Mouse (Mus musculus) forebrain, embryonic 11.5 days (tissue): Measurements from ENCODE around the gene Atp2b2. TPM values are rescaled to one million over a fixed set of nuclear protein-coding genes. Genes with fewer than 3 reads are reported as not detected.

Experiments used
- ATAC-seq: fragments of 200-750 bp; cut with Nextera tagmentation; replicated peaks from 2 replicates; pipeline ENCODE4 v1.8.0; 2017; ENCODE audit warnings: moderate TSS enrichment; ENCODE audit not compliant: low FRiP score
- DNase-seq: peaks from one replicate; pipeline ENCODE4 v3.0.0-alpha.2; 2017; ENCODE audit warnings: low spot score
- H3K27ac ChIP-seq: fragments of 300-500 bp; sonication (generic); 2 replicates; pipeline ENCODE4 v1.5.1; 2014; ENCODE audit warnings: low read depth, low read length
- H3K27me3 ChIP-seq: fragments of 300-500 bp; sonication (generic); 2 replicates; pipeline ENCODE4 v1.6.1; 2014; ENCODE audit warnings: mild to moderate bottlenecking, low read length, mixed read lengths; ENCODE audit not compliant: control insufficient read depth, insufficient read depth
- H3K36me3 ChIP-seq: fragments of 300-500 bp; sonication (generic); 2 replicates; pipeline ENCODE4 v1.6.1; 2014; ENCODE audit warnings: mild to moderate bottlenecking, low read length, moderate library complexity, mixed read lengths; ENCODE audit not compliant: control insufficient read depth, insufficient read depth
- H3K4me1 ChIP-seq: fragments of 300-500 bp; sonication (generic); replicated peaks from 2 replicates; pipeline ENCODE4 v1.6.1; 2014; ENCODE audit warnings: low read length, mixed read lengths; ENCODE audit not compliant: control insufficient read depth, insufficient read depth
- H3K4me2 ChIP-seq: fragments of 300-500 bp; sonication (generic); 2 replicates; pipeline ENCODE4 v1.6.1; 2014; ENCODE audit warnings: low read depth, mild to moderate bottlenecking, low read length, moderate library complexity, mixed read lengths; ENCODE audit not compliant: severe bottlenecking
- H3K4me3 ChIP-seq: fragments of 300-500 bp; sonication (generic); 2 replicates; pipeline ENCODE4 v1.5.1; 2014; ENCODE audit warnings: low read depth, low read length
- H3K9ac ChIP-seq: fragments of 300-500 bp; sonication (generic); 2 replicates; pipeline ENCODE4 v1.6.1; 2014; ENCODE audit warnings: low read length
- H3K9me3 ChIP-seq: fragments of 300-500 bp; sonication (generic); 2 replicates; pipeline ENCODE4 v1.6.1; 2016; ENCODE audit warnings: low read length, mixed read lengths; ENCODE audit not compliant: control insufficient read depth
- WGBS: fragments of 180-500 bp; shearing (Covaris S2); extraction: QIAGEN DNeasy Blood & Tissue Kit; methylation state at CpG from one replicate; pipeline ENCODE4 v1.1.7; 2014; 5-methylcytosine and 5-hydroxymethylcytosine counted together
- polyA plus RNA-seq: library from polyadenylated mRNA; unstranded; fragments of >200 nt; fragmentation: Nextera tagmentation; extraction: Ambion mirVana; gene quantifications from 2 replicates; pipeline ENCODE4 v1.2.1, GENCODE M21; 2014

The Atp2b2 gene
- polyA plus RNA-seq, 1 experiment from 2014 or later, result 2.5 TPM

DNA sequence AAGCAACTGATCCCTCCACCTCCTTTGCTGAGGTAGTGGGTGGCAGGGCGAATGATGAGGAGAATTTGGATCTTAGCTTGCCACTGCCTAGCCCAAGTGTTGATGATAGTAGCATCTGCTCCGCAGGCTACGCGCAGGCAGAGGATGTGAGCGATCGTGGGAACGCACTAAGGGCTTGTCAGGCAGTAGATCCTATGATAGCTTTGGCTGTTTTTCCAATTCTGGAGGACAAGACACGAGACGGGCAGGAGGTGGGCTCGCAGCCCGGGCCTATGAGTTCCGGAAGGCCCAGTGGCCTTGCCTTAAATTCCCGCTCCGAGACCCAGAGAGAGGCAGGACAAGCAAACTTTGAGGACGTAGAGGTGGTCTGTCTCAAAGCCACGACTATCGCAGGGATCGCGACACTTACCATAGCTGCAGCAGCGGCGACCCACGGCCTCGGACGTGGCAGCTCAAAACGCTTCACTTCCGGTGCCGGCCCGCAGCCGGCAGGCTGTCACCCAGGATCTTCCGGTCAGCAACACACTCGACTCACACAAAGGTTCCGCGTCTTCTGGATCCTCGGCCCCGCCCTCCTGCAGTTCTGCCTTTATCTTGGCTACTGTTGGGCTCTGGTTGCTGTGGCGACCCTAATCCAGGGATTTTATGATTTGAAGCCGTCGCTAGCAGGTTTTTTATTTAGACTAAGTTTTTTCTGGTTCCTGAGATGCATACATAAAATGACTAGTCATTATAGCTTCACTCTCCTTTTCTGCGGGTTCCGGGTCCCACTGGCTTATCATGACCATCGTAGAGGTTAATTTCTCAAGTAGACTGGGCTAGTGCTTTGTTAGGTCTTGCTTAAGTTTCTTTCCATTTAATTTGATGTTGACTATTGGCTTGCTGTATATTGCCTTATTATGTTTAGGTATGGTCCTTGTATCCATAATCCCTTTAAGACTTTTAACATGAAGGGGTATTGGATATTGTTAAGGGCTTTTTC is 301.9 kb downstream of the Atp2b2 start, which contains the start of gene Sec13:
Sec13 (minus strand) TSS at position 508 of the 982 bp plus-strand sequence.
- Histone ChIP-seq H3K4me3 (peak within 1 kb of the TSS; percentile 75), H3K36me3 (no peaks in the 10 kb centered on the region; the same call in 1 of the 2 replicates), H3K27me3 (no peaks in the 10 kb centered on the region), H3K27ac (no peak within 1 kb of the TSS), H3K4me2 (peak within 1 kb of the TSS; percentile 69), H3K9ac (peak within 1 kb of the TSS; percentile 90), H3K9me3 (no peaks in the 10 kb centered on the region), H3K4me1 (no peaks in the 10 kb centered on the region; the same call in 1 of the 2 replicates)
- 7% methylated on average over 41 of the region's 41 CpGs for WGBS
- ATAC-seq (peak; percentile 90), DNase-seq (peak; percentile 93)

DNA sequence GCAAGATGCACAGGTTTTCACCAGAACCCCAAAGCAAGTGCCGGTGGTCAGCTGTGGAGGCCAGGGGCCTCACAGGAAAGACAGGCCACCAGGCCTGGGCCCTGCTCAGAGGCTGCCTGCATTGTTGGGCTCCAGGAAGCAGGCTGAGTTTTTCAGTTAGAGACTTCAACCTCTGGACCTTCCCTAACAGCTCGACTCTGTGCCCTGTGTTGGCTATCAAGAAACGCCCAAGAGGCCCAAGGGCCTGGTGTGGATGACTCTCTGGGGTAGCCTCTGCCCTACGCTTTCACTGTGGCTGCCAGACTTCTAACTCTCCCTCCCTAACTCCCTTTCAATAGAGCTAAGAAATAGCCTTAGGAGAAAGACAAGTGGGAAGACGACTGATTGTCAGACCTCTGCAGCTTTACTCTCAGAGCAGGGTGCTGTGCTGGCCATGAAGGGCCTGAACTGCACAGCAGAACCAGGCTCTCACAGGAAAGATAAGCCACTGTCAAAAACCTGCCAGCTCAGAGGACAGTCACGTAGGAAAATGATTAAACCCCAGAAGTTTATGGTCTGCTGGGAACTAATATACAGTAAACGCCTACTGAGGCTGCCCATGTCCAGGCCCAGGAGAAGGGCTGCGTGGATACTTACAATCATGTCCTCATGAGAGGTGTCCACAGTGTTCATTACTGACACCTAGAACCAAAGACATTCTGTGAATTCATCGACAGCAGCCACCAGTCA is 304.9 kb downstream of the Atp2b2 start:
- H3K27ac ChIP-seq, result no peak overlapping the region
- H3K4me3 ChIP-seq, result no peak overlapping the region
- no peaks in the 10 kb centered on the region; the same call in 1 of the 2 replicates for H3K4me1 ChIP-seq
- H3K4me2 ChIP-seq, result no peak overlapping the region
- no peaks in the 10 kb centered on the region for H3K27me3 ChIP-seq
- no peaks in the 10 kb centered on the region for H3K9me3 ChIP-seq
- H3K36me3 ChIP-seq, result no peaks in the 10 kb centered on the region; the same call in 1 of the 2 replicates
- ATAC-seq, result no peak
- WGBS, result 89% methylated on average over 9 of the region's 9 CpGs
- no peak for DNase-seq
- H3K9ac ChIP-seq, result no peak overlapping the region

GRCm38 (mm10) chr6:113731296-113731695 is 311.1 kb downstream of the Atp2b2 start:
- H3K9me3 ChIP-seq, result no peaks in the 10 kb centered on the region
- H3K36me3 ChIP-seq, result peaks cover 8% of the 10 kb centered on the region
- ATAC-seq (no peak), DNase-seq (no peak)
- no peaks in the 10 kb centered on the region for H3K4me1 ChIP-seq
- H3K27ac ChIP-seq, result no peak overlapping the region
- H3K4me2 ChIP-seq, result no peak overlapping the region
- WGBS, result 96% methylated on average over 3 of the region's 3 CpGs
- no peak overlapping the region for H3K4me3 ChIP-seq
- no peaks in the 10 kb centered on the region for H3K27me3 ChIP-seq
- H3K9ac ChIP-seq, result no peak overlapping the region

DNA sequence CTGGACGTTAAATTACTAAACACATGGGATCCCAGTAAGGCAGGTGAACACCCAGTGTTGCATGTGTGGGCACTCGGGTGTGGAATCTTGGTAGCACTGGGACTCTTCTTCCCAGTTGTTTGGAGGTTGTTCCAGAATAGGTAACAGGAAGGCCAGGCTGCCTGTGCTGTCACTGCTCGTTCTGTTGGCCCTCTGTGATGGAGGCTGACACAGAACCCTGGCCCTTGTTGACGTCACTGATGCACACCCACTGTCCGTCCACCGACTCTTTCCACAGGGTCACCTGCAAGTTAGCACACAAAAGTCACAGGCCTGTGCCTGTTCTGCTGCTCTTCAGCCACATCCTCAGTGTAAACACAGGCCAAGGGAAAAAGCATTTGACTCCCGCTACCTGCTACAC is 314.2 kb downstream of the Atp2b2 start:
- H3K4me3 ChIP-seq, result no peak overlapping the region
- ATAC-seq (no peak), DNase-seq (no peak)
- H3K27ac ChIP-seq, result no peak overlapping the region
- no peak overlapping the region for H3K9ac ChIP-seq
- 91% methylated on average over 7 of the region's 7 CpGs for WGBS
- H3K4me1 ChIP-seq, result no peaks in the 10 kb centered on the region
- H3K36me3 ChIP-seq, result peaks cover 8% of the 10 kb centered on the region
- H3K9me3 ChIP-seq, result no peaks in the 10 kb centered on the region
- no peaks in the 10 kb centered on the region for H3K27me3 ChIP-seq
- no peak overlapping the region for H3K4me2 ChIP-seq

DNA sequence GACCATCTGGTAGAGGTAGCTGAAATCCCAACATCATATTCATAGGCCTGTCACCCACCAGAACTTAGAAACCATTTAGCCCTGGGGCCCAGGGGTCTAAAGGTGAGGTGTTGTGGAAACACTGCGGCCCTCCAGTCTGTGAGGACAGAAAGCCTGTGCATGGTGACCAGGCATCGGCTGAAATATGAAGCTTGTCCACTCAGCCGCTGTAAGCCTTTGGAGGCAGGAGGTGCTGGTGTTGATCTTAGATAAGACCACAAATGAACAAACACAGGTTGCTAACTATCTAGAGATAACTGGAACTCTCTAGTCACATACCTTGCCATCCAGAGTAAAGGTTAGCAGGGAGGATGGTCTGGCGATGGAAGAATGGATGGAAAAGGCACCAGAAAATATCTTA is 321.4 kb downstream of the Atp2b2 start:
- no peaks in the 10 kb centered on the region for H3K36me3 ChIP-seq
- no peak overlapping the region for H3K27ac ChIP-seq
- no peaks in the 10 kb centered on the region for H3K4me1 ChIP-seq
- no peaks in the 10 kb centered on the region for H3K27me3 ChIP-seq
- DNase-seq (no peak), ATAC-seq (no peak)
- H3K4me2 ChIP-seq, result no peak overlapping the region
- 93% methylated on average over 4 of the region's 4 CpGs for WGBS
- H3K4me3 ChIP-seq, result no peak overlapping the region
- H3K9me3 ChIP-seq, result no peaks in the 10 kb centered on the region
- H3K9ac ChIP-seq, result no peak overlapping the region

DNA sequence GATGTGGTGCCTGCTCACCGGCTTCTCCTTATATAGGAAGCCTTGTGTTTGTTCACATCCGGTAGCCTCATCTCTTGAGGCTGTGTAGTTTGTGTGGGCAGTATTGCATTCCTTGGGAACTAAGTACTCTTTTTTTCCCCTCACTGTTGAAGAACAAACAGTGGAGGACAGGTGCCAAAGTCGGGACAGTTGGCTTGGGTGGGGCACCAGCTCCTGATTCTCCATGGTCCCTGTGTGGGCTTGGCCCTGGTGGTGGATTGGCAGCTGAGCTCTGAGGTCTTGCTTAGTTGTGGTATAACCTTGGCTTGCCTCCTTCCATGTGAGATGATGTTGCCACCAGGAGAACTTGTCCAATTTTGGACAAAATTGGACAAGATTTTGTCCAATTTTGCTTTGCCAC is 322.5 kb downstream of the Atp2b2 start, which contains the start of gene Ghrl:
Ghrl (minus strand) TSS at position 3 of the 400 bp plus-strand sequence.
- H3K4me1 ChIP-seq, result no peaks in the 10 kb centered on the region
- H3K4me3 ChIP-seq, result no peak within 1 kb of the TSS
- 98% methylated on average over 3 of the region's 3 CpGs for WGBS
- no peak for ATAC-seq
- H3K9me3 ChIP-seq, result no peaks in the 10 kb centered on the region
- no peaks in the 10 kb centered on the region for H3K36me3 ChIP-seq
- no peak within 1 kb of the TSS for H3K27ac ChIP-seq
- H3K27me3 ChIP-seq, result no peaks in the 10 kb centered on the region
- no peak within 1 kb of the TSS for H3K4me2 ChIP-seq
- no peak within 1 kb of the TSS for H3K9ac ChIP-seq
- no peak for DNase-seq

DNA sequence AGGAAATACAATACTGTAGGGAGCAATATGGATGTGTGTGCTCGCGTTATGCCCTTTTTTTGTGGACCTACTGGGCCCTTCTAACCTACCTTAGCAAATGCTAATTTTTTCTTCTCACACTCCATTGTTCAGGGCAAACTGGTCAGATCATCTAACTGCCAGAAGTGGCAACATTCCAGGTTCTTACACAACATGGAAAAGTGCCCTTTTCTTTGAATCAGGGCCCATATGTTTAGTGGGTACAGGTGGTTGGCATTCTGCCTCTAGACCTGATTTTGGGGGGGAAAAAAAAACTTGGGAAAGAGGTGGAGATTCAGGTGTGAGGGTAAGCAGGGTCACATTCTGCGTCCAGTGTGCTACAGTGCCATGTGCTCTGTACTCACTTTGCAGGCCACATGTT is 324.9 kb downstream of the Atp2b2 start:
- Histone ChIP-seq H3K9ac (no peak overlapping the region), H3K27ac (no peak overlapping the region), H3K4me1 (no peaks in the 10 kb centered on the region), H3K27me3 (no peaks in the 10 kb centered on the region), H3K36me3 (no peaks in the 10 kb centered on the region; the same call in 1 of the 2 replicates), H3K4me3 (no peak overlapping the region), H3K9me3 (no peaks in the 10 kb centered on the region), H3K4me2 (no peak overlapping the region)
- 98% methylated on average over 3 of the region's 3 CpGs for WGBS
- ATAC-seq (no peak), DNase-seq (no peak)

- no peak overlapping the region for H3K4me3 ChIP-seq
- no peak overlapping the region for H3K9ac ChIP-seq
- H3K27ac ChIP-seq, result no peak overlapping the region
- no peaks in the 10 kb centered on the region for H3K27me3 ChIP-seq
- ATAC-seq (no peak), DNase-seq (no peak)
- H3K36me3 ChIP-seq, result peaks cover 4% of the 10 kb centered on the region; the same call in 1 of the 2 replicates
- WGBS, result 91% methylated on average over 1 of the region's 1 CpGs
- H3K4me2 ChIP-seq, result no peak overlapping the region
- H3K4me1 ChIP-seq, result no peaks in the 10 kb centered on the region
- no peaks in the 10 kb centered on the region for H3K9me3 ChIP-seq
These were observed 327.6 kb downstream of the Atp2b2 start for GRCm38 (mm10) chr6:113714797-113715196.
